Mouse (Mus musculus) liver, embryonic 14.5 days (tissue): ENCODE measurements around the gene Acd. TPM values are rescaled to one million over a fixed set of nuclear protein-coding genes. Genes with fewer than 3 reads are reported as not detected.
A peak's percentile ranks its signal among the peaks of the same experiment; 100 is the strongest.

Experiments used
- ATAC-seq: fragments of 200-750 bp; cut with Nextera tagmentation; 2 replicates; pipeline ENCODE4 v1.8.0; 2017; ENCODE audit warnings: moderate number of reproducible peaks, mild to moderate bottlenecking, moderate library complexity; ENCODE audit not compliant: insufficient read depth
- DNase-seq, 3 experiments: peaks; one replicate each; pipeline ENCODE4 v3.0.0-alpha.2; 2012 to 2013; ENCODE audit warnings: low read depth in 3 of 3, low spot score in 3 of 3
- H3K27ac ChIP-seq: fragments of 300-500 bp; sonication (generic); 2 replicates; pipeline ENCODE4 v1.5.1; 2014; ENCODE audit warnings: moderate library complexity, mild to moderate bottlenecking, control low read depth, inconsistent platforms
- H3K27me3 ChIP-seq: fragments of 300-500 bp; sonication (generic); 2 replicates; pipeline ENCODE4 v1.6.1; 2014; ENCODE audit warnings: mild to moderate bottlenecking, low read length, moderate library complexity; ENCODE audit not compliant: control insufficient read depth, insufficient read depth
- H3K36me3 ChIP-seq: fragments of 300-500 bp; sonication (generic); replicated peaks from 2 replicates; pipeline ENCODE4 v1.6.1; 2014; ENCODE audit warnings: low read depth; ENCODE audit not compliant: control insufficient read depth, insufficient read depth
- H3K4me1 ChIP-seq, 2 experiments: fragments of 200-500 bp in 1 of 2; fragments of 300-500 bp in 1 of 2; sonication (generic) in 1 of 2; replicated peaks; 2 replicates each; pipeline ENCODE4 v1.6.1; 2012 to 2014; ENCODE audit warnings: antibody characterized with exemption in 1 of 2, inconsistent platforms in 1 of 2, low read length in 1 of 2; ENCODE audit not compliant: control insufficient read depth in 2 of 2, insufficient read depth in 2 of 2
- H3K4me2 ChIP-seq: fragments of 300-500 bp; sonication (generic); 2 replicates; pipeline ENCODE4 v1.6.1; 2014; ENCODE audit warnings: low read depth, mild to moderate bottlenecking, control low read depth, moderate library complexity
- H3K4me3 ChIP-seq, 2 experiments: fragments of 200-500 bp in 1 of 2; fragments of 300-500 bp in 1 of 2; sonication (generic) in 1 of 2; 2 replicates each; pipeline ENCODE4 v1.5.1; 2012 to 2014; ENCODE audit warnings: low read depth in 2 of 2, low read length in 2 of 2, mild to moderate bottlenecking in 2 of 2, control low read depth in 1 of 2, inconsistent platforms in 1 of 2, moderate library complexity in 1 of 2; ENCODE audit not compliant: insufficient read depth in 1 of 2
- H3K9ac ChIP-seq: fragments of 300-500 bp; sonication (generic); replicated peaks from 2 replicates; pipeline ENCODE4 v1.6.1; 2014; ENCODE audit warnings: mild to moderate bottlenecking, control low read depth, moderate library complexity
- H3K9me3 ChIP-seq: fragments of 300-500 bp; sonication (generic); 2 replicates; pipeline ENCODE4 v1.6.1; 2016; ENCODE audit warnings: low read length, mixed read lengths; ENCODE audit not compliant: control insufficient read depth
- CTCF ChIP-seq: IDR thresholded peaks from 2 replicates; pipeline ENCODE4 v1.5.1; 2016; ENCODE audit warnings: antibody characterized with exemption, low read depth, control low read depth
- EP300 ChIP-seq: IDR thresholded peaks from 2 replicates; pipeline ENCODE4 v1.6.1; 2016; ENCODE audit warnings: antibody characterized with exemption, low read depth
- WGBS: fragments of 180-500 bp; shearing (Covaris S2); extraction: QIAGEN DNeasy Blood & Tissue Kit; methylation state at CpG from one replicate; pipeline ENCODE4 v1.1.7; 2014; ENCODE audit not compliant: insufficient replicate concordance; 5-methylcytosine and 5-hydroxymethylcytosine counted together
- polyA plus RNA-seq, 2 experiments: library from polyadenylated mRNA; depleted of rRNA in 1 of 2; stranded (reverse) in 1 of 2; unstranded in 1 of 2; fragments of >200 nt; fragmentation: Nextera tagmentation in 1 of 2; extraction: Ambion mirVana in 1 of 2; gene quantifications; 2 replicates each; pipeline versions ENCODE4 v1.2.1 to v1.2.3; 2012 to 2014

The Acd gene
- polyA plus RNA-seq, 2 experiments = 8.8 to 20.3 TPM

DNA sequence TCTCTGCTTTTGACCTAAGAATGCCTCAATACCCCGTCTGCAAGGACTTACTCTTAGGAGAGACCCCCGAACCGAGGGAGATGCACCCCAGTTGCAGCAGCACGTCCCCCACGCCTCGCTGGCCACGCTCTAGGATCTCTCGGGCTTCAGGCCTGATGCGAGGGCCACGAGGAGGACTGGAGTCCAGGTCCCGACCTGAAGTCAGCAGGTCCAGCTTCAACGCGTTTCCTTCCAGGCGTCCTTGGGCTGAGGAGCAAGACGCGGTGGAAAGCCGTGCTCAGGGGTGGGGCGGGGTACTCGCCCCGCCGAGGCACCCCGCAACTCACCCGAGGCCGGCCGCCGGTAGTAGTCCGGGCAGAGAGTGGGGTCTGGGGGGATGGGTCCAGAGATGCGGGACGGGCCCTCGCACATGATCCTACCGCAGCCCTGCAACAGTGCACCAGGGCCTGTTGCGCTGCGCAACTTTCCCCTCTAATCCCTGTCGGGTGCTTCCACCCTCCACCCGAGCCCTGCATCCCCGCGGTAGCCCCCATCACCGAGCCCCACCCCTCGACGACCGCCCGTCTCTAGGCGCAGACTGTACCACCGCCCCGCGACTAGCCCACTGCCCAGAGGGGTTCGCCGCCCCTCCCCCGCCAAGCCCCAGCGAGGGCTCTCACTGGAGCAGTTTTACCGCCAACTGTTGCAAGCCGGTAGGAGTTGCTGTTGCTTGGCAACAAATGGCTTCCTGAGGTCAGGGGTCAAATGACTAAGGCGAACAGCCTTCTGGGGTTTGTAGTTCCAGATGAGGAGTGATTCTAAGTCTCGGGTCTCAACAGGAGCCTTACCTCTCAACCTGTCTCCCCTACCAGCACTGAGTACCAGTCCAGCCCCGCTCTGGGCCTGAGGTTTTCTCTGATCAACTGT, 6.8 kb upstream of the Acd start, which contains the start of the genes 4933405L10Rik and Enkd1:
Gene 4933405L10Rik, plus strand, starts transcription at position 158 of the 906 bp plus-strand sequence.
Gene Enkd1, minus strand, starts transcription at position 713 of the 906 bp plus-strand sequence.
- H3K4me3 ChIP-seq = peak within 1 kb of the TSS; percentile 68 to 74
- TF ChIP-seq EP300 = no peak
- no peak for TF ChIP-seq CTCF
- ATAC-seq (peak; percentile 75), DNase-seq (peak; percentile 72 to 73 (median 73))
- no peaks in the 10 kb centered on the region for H3K36me3 ChIP-seq
- no peaks in the 10 kb centered on the region for H3K9me3 ChIP-seq
- H3K27me3 ChIP-seq = no peaks in the 10 kb centered on the region
- no peak within 1 kb of the TSS for H3K27ac ChIP-seq
- H3K4me1 ChIP-seq = peaks cover 0 to 12% of the 10 kb centered on the region in 2 experiments; a peak in 2 of 4 replicates
- H3K4me2 ChIP-seq = peak within 1 kb of the TSS; percentile 76
- under 1% methylated on average over 55 of the region's 55 CpGs for WGBS
- H3K9ac ChIP-seq = peak within 1 kb of the TSS; percentile 50

DNA sequence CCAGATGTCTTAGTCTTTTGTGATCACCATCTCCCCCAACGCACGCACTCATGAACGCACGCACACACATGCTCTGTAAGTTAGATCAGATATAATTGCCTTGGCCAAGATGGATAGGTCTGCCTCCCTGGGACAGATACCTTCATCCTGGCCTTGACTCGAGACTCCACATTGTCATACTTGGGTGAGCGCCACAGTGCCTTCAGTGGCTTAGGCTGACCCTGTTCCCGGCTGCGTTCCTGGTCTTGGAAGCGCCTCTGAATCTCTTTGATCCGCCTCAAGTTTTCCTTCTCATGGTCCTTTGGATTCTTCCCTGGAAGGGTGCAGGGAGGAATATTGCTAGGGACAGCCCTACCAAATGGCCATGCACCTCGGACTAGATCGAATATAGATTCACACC, 5.5 kb upstream of the Acd start:
- Histone ChIP-seq H3K9ac (no peak overlapping the region), H3K4me1 (peaks cover 2 to 16% of the 10 kb centered on the region in 2 experiments; a peak in 3 of 4 replicates), H3K27ac (no peak overlapping the region), H3K9me3 (no peaks in the 10 kb centered on the region), H3K4me2 (no peak overlapping the region; the same call in 1 of the 2 replicates), H3K27me3 (no peaks in the 10 kb centered on the region), H3K36me3 (no peaks in the 10 kb centered on the region), H3K4me3 (no peak overlapping the region)
- TF ChIP-seq EP300 (no peak), CTCF (no peak)
- 72% methylated on average over 12 of the region's 12 CpGs for WGBS
- DNase-seq = no peak
- no peak for ATAC-seq

DNA sequence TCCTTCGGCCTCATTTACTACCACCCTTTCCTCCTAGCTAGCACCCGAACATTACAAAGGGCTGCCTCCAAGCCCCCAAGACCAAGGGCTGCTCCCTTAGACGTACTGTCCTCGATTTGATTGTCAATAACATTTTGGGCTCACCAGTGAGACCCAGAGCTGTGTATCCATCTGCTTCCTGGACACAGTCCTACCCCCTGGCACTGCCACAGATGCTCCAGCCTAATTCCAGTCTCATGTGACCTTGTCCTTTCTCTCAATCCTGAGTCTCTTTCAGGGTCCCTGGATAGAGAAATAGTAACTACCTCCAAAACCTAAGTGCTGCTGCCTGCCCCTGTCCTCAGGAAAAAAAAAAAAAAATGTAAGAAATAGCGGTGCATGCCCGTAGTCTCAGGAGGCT, 4.1 kb upstream of the Acd start:
- Histone ChIP-seq H3K27ac (no peak overlapping the region), H3K4me3 (no peak overlapping the region), H3K4me1 (peaks cover 2 to 20% of the 10 kb centered on the region in 2 experiments; a peak in 3 of 4 replicates), H3K9ac (no peak overlapping the region), H3K4me2 (no peak overlapping the region), H3K36me3 (no peaks in the 10 kb centered on the region), H3K9me3 (no peaks in the 10 kb centered on the region), H3K27me3 (no peaks in the 10 kb centered on the region)
- DNase-seq = no peak
- WGBS = 73% methylated on average over 6 of the region's 6 CpGs
- ATAC-seq = no peak
- no peak for TF ChIP-seq EP300
- no peak for TF ChIP-seq CTCF

DNA sequence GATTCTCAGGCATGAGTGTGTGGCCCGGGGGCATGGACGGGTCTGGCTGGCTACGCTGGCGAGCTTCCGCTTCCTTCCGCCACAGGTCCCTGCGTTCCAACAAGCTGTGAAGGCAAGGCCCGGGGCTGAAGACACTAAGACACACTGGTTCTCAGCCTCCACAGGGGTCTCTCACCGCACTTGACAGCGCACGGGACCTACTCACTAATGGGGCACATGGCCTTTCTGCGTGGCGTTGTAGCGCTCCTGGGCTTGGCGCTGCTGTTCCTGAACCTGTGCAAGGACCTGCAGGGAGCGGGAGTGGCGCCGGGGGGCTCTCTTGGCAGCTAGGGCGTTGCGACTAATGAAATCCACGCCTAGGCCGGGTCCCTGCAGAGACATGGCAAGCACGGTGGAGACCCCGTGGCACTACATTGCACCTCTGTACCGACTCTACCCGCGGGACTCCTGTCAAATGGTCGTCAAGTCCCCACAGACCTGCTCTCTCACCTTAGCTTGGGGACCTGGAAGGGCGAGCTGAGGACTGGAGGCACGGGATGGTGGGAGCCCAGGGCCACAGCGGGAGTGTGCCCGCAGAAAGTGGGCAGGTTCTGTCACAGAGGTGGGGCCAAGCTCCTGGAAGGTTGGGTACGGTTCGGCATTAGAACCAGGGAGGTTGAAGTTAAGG, 3.4 kb upstream of the Acd start:
- no peaks in the 10 kb centered on the region for H3K36me3 ChIP-seq
- H3K4me2 ChIP-seq = no peak overlapping the region
- H3K9ac ChIP-seq = no peak overlapping the region
- DNase-seq = no peak
- no peaks in the 10 kb centered on the region for H3K27me3 ChIP-seq
- ATAC-seq = no peak
- no peaks in the 10 kb centered on the region for H3K9me3 ChIP-seq
- WGBS = 87% methylated on average over 34 of the region's 34 CpGs
- TF ChIP-seq EP300 = no peak
- no peak for TF ChIP-seq CTCF
- H3K27ac ChIP-seq = no peak overlapping the region
- no peak overlapping the region for H3K4me3 ChIP-seq
- peaks cover 2 to 21% of the 10 kb centered on the region in 2 experiments; a peak in 3 of 4 replicates for H3K4me1 ChIP-seq
